Mouse (Mus musculus) MEL (cell line): ENCODE measurements around the gene Cited2. TPM values are rescaled to one million over a fixed set of nuclear protein-coding genes. Genes with fewer than 3 reads are reported as not detected.

Experiments
- DNase-seq: peaks from one replicate; pipeline ENCODE4 v3.0.0; 2011; ENCODE audit warnings: low read depth, low spot score
- H3K27ac ChIP-seq: 2 replicates; pipeline ENCODE4 v1.5.1; 2012; ENCODE audit warnings: low read depth, mild to moderate bottlenecking, control low read depth, low read length, moderate library complexity; ENCODE audit not compliant: control insufficient read depth
- H3K27me3 ChIP-seq, 2 experiments: fragments of 150-350 bp in 1 of 2; sonication (generic) in 1 of 2; 2 replicates each; pipeline ENCODE4 v1.6.1; 2012; ENCODE audit warnings: low read length in 2 of 2, mild to moderate bottlenecking in 2 of 2, improper control_type of control experiment in 1 of 2, moderate library complexity in 1 of 2; ENCODE audit not compliant: insufficient read depth in 2 of 2, control insufficient read depth in 1 of 2
- H3K36me3 ChIP-seq, 2 experiments: 2 replicates each; pipeline ENCODE4 v1.6.1; 2012 to 2014; ENCODE audit warnings: low read length in 2 of 2, improper control_type of control experiment in 1 of 2, inconsistent platforms in 1 of 2, mild to moderate bottlenecking in 1 of 2; ENCODE audit not compliant: insufficient read depth in 2 of 2, control insufficient read depth in 1 of 2
- H3K4me1 ChIP-seq, 2 experiments: fragments of 150-350 bp in 1 of 2; sonication (generic) in 1 of 2; 2 replicates each; pipeline ENCODE4 v1.6.1; 2012; ENCODE audit warnings: low read length in 2 of 2, improper control_type of control experiment in 1 of 2, mild to moderate bottlenecking in 1 of 2; ENCODE audit not compliant: insufficient read depth in 2 of 2, control insufficient read depth in 1 of 2
- H3K4me3 ChIP-seq, 2 experiments: fragments of 150-350 bp in 1 of 2; sonication (generic) in 1 of 2; 2 replicates each; pipeline ENCODE4 v1.5.1; 2012; ENCODE audit warnings: low read depth in 2 of 2, low read length in 2 of 2, mild to moderate bottlenecking in 2 of 2, moderate library complexity in 2 of 2, control low read depth in 1 of 2, improper control_type of control experiment in 1 of 2; ENCODE audit not compliant: control insufficient read depth in 1 of 2, insufficient read depth in 1 of 2
- H3K79me2 ChIP-seq: 2 replicates; pipeline ENCODE4 v1.6.1; 2012; ENCODE audit warnings: mild to moderate bottlenecking, low read length, moderate library complexity; ENCODE audit not compliant: control insufficient read depth, poor library complexity, insufficient read depth
- H3K9ac ChIP-seq: 2 replicates; pipeline ENCODE4 v1.6.1; 2012; ENCODE audit warnings: low read depth, mild to moderate bottlenecking, control low read depth, low read length, moderate library complexity; ENCODE audit not compliant: control insufficient read depth, poor library complexity, severe bottlenecking
- H3K9me3 ChIP-seq: fragments of 150-350 bp; sonication (generic); replicated peaks from 2 replicates; pipeline ENCODE4 v1.6.1; 2012; ENCODE audit warnings: mild to moderate bottlenecking, low read length, improper control_type of control experiment, moderate library complexity; ENCODE audit not compliant: insufficient read depth
- BHLHE40 ChIP-seq: IDR thresholded peaks from 2 replicates; pipeline ENCODE4 v1.6.1; 2012; ENCODE audit warnings: low read depth, mild to moderate bottlenecking, inconsistent platforms, low read length, improper control_type of control experiment, borderline replicate concordance
- CHD1 ChIP-seq: IDR thresholded peaks from 2 replicates; pipeline ENCODE4 v1.6.1; 2012; ENCODE audit warnings: low read depth, mild to moderate bottlenecking, inconsistent platforms, low read length, improper control_type of control experiment
- CHD2 ChIP-seq: IDR thresholded peaks from 2 replicates; pipeline ENCODE4 v1.6.1; 2011; ENCODE audit warnings: low read length, improper control_type of control experiment
- E2F4 ChIP-seq: IDR thresholded peaks from 2 replicates; pipeline ENCODE4 v1.6.1; 2011; ENCODE audit warnings: low read depth, low read length, improper control_type of control experiment, borderline replicate concordance
- ELF1 ChIP-seq: IDR thresholded peaks from 2 replicates; pipeline ENCODE4 v1.6.1; 2014; ENCODE audit warnings: low read depth, mild to moderate bottlenecking, inconsistent platforms, low read length, improper control_type of control experiment, moderate library complexity
- EP300 ChIP-seq, 2 experiments: IDR thresholded peaks; 2 replicates each; pipeline ENCODE4 v1.6.1; 2011; ENCODE audit warnings: improper control_type of control experiment in 2 of 2, low read length in 2 of 2, low read depth in 1 of 2, mild to moderate bottlenecking in 1 of 2
- ETS1 ChIP-seq: IDR thresholded peaks from 2 replicates; pipeline ENCODE4 v1.6.1; 2012; ENCODE audit warnings: low read depth, mild to moderate bottlenecking, inconsistent platforms, low read length, improper control_type of control experiment, moderate library complexity
- GATA1 ChIP-seq: IDR thresholded peaks from 2 replicates; pipeline ENCODE4 v1.6.1; 2011; ENCODE audit warnings: low read depth, low read length, improper control_type of control experiment
- HCFC1 ChIP-seq: IDR thresholded peaks from 2 replicates; pipeline ENCODE4 v1.6.1; 2012; ENCODE audit warnings: low read depth, mild to moderate bottlenecking, inconsistent platforms, low read length, improper control_type of control experiment, moderate library complexity
- JUND ChIP-seq: IDR thresholded peaks from 2 replicates; pipeline ENCODE4 v1.6.1; 2011; ENCODE audit warnings: low read depth, mild to moderate bottlenecking, improper control_type of control experiment, low read length
- MAFK ChIP-seq: IDR thresholded peaks from 2 replicates; pipeline ENCODE4 v1.6.1; 2011; ENCODE audit warnings: low read depth, mild to moderate bottlenecking, low read length, improper control_type of control experiment, borderline replicate concordance
- MAZ ChIP-seq: IDR thresholded peaks from 2 replicates; pipeline ENCODE4 v1.6.1; 2012; ENCODE audit warnings: low read depth, mild to moderate bottlenecking, inconsistent platforms, low read length, improper control_type of control experiment
- MEF2A ChIP-seq: IDR thresholded peaks from 2 replicates; pipeline ENCODE4 v1.6.1; 2014; ENCODE audit warnings: low read depth, mild to moderate bottlenecking, inconsistent platforms, low read length, improper control_type of control experiment; ENCODE audit not compliant: poor library complexity, insufficient replicate concordance, severe bottlenecking; ENCODE audit errors: extremely low read depth
- MXI1 ChIP-seq: IDR thresholded peaks from 2 replicates; pipeline ENCODE4 v1.6.1; 2011; ENCODE audit warnings: mild to moderate bottlenecking, low read depth, low read length, improper control_type of control experiment
- MYB ChIP-seq: IDR thresholded peaks from 2 replicates; pipeline ENCODE4 v1.6.1; 2011; ENCODE audit warnings: mild to moderate bottlenecking, low read depth, low read length, improper control_type of control experiment
- MYC ChIP-seq: IDR thresholded peaks from 2 replicates; pipeline ENCODE4 v1.6.1; 2011; ENCODE audit warnings: low read depth, mild to moderate bottlenecking, low read length, improper control_type of control experiment, moderate library complexity
- NRF1 ChIP-seq: IDR thresholded peaks from 2 replicates; pipeline ENCODE4 v1.6.1; 2014; ENCODE audit warnings: low read depth, mild to moderate bottlenecking, inconsistent platforms, low read length, improper control_type of control experiment, moderate library complexity; ENCODE audit not compliant: poor library complexity, insufficient read depth, severe bottlenecking
- POLR2AphosphoS2 ChIP-seq: IDR thresholded peaks from 2 replicates; pipeline ENCODE4 v1.6.1; 2011; ENCODE audit warnings: low read length, improper control_type of control experiment
- RAD21 ChIP-seq: IDR thresholded peaks from 2 replicates; pipeline ENCODE4 v1.6.1; 2011; ENCODE audit warnings: mild to moderate bottlenecking, low read depth, low read length, improper control_type of control experiment
- RCOR1 ChIP-seq: IDR thresholded peaks from 2 replicates; pipeline ENCODE4 v1.6.1; 2012; ENCODE audit warnings: low read depth, mild to moderate bottlenecking, inconsistent platforms, low read length, improper control_type of control experiment
- SMC3 ChIP-seq: IDR thresholded peaks from 2 replicates; pipeline ENCODE4 v1.6.1; 2011; ENCODE audit warnings: low read depth, low read length, improper control_type of control experiment
- TBP ChIP-seq: IDR thresholded peaks from 2 replicates; pipeline ENCODE4 v1.8.0; 2011; ENCODE audit warnings: low read depth, low read length, improper control_type of control experiment
- TCF12 ChIP-seq: IDR thresholded peaks from 2 replicates; pipeline ENCODE4 v1.6.1; 2014; ENCODE audit warnings: low read depth, mild to moderate bottlenecking, inconsistent platforms, low read length, improper control_type of control experiment, moderate library complexity
- UBTF ChIP-seq: IDR thresholded peaks from 2 replicates; pipeline ENCODE4 v1.6.1; 2012; ENCODE audit warnings: low read depth, mild to moderate bottlenecking, inconsistent platforms, low read length, improper control_type of control experiment, moderate library complexity, borderline replicate concordance; ENCODE audit not compliant: insufficient read depth
- USF2 ChIP-seq, 2 experiments: IDR thresholded peaks; 2 replicates each; pipeline ENCODE4 v1.6.1; 2011 to 2012; ENCODE audit warnings: improper control_type of control experiment in 2 of 2, low read length in 2 of 2, borderline replicate concordance in 1 of 2, inconsistent platforms in 1 of 2, low read depth in 1 of 2, mild to moderate bottlenecking in 1 of 2; ENCODE audit not compliant: insufficient read depth in 1 of 2
- ZC3H11A ChIP-seq: IDR thresholded peaks from 2 replicates; pipeline ENCODE4 v1.6.1; 2012; ENCODE audit warnings: low read depth, mild to moderate bottlenecking, inconsistent platforms, low read length, improper control_type of control experiment
- ZKSCAN1 ChIP-seq: IDR thresholded peaks from 2 replicates; pipeline ENCODE4 v1.6.1; 2012; ENCODE audit warnings: low read depth, mild to moderate bottlenecking, inconsistent platforms, low read length, improper control_type of control experiment, moderate library complexity
- ZNF384 ChIP-seq: IDR thresholded peaks from 2 replicates; pipeline ENCODE4 v1.6.1; 2012; ENCODE audit warnings: low read depth, mild to moderate bottlenecking, inconsistent platforms, low read length, improper control_type of control experiment
- polyA plus RNA-seq, 2 experiments: library from polyadenylated mRNA; stranded (reverse) in 1 of 2; unstranded in 1 of 2; fragments of >175 nt in 1 of 2; fragments of >200 nt in 1 of 2; gene quantifications; 2 replicates each; pipeline versions ENCODE4 v1.2.1 to v1.2.4; 2012; ENCODE audit warnings: low replicate concordance in 2 of 2, low read depth in 1 of 2; ENCODE audit not compliant: insufficient read length in 2 of 2, insufficient read depth in 1 of 2, missing spikeins in 1 of 2
- total RNA-seq: library from RNA; depleted of rRNA; stranded (reverse); fragments of 300-350 nt; gene quantifications from 2 replicates; pipeline ENCODE4 v1.2.3, GENCODE M21; 2012

Cited2 gene
- total and polyA plus RNA-seq, 3 experiments, result 2.3 to 13.1 TPM; not detected in 1

DNA sequence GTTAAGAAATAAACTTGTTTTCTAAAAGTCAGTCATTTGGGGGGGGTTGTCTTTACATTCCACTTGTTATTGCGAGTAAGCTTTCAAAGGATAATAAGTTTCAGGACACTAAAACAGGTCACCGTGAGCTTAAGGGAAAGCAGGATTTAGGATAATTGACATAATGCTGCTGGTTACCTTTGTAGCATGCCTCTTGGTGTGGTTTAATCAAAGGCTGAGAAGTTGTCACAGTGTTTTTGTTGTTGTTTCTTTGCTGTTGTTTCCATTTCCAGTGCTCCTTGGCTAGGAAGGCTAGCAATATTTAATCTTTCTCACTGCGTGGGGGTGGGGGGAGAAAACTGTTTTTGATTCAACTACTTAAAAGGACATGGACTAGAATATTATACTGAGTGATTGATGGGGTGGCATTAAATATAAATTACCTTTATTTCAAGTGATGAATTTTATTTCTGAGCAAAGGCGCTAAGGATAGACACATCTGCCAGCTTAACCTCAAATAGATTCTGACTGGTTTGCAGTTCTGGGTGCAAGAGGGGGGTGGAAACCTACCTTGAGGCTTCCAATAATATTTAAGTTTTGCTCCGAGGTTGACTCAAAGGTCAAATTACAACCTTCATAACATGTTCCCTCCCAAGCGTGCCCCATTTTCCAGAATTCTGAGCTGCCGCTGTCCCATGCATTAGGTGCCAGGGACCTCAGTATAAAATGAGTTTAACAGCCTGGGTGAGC is 2.8 kb downstream of the Cited2 start:
- Histone ChIP-seq H3K79me2 (peaks cover 6% of the 10 kb centered on the region), H3K36me3 (peaks cover 0 to 5% of the 10 kb centered on the region in 2 experiments; a peak in 2 of 4 replicates), H3K9me3 (no peaks in the 10 kb centered on the region), H3K27ac (no peak overlapping the region), H3K4me1 (peaks cover 0 to 5% of the 10 kb centered on the region in 2 experiments; a peak in 2 of 4 replicates), H3K9ac (no peak overlapping the region), H3K4me3 (no peak overlapping the region), H3K27me3 (no peaks in the 10 kb centered on the region)
- TF ChIP-seq UBTF, result no peak
- no peak for TF ChIP-seq TCF12
- TF ChIP-seq HCFC1, result no peak
- no peak for TF ChIP-seq ELF1
- no peak for TF ChIP-seq ETS1
- TF ChIP-seq MAFK, result no peak
- TF ChIP-seq MXI1, result no peak
- no peak for TF ChIP-seq RCOR1
- no peak for TF ChIP-seq TBP
- no peak for TF ChIP-seq GATA1
- no peak for TF ChIP-seq MYC
- TF ChIP-seq MAZ, result no peak
- TF ChIP-seq MYB, result no peak
- TF ChIP-seq SMC3, result no peak
- TF ChIP-seq USF2 (IDR thresholded peaks at IDR 0.05; ENCODE audit: borderline replicate concordance in 1 of 2, insufficient read depth in 1 of 2, low read depth in 1 of 2, low read length in 2 of 2), result no peak
- no peak for DNase-seq

DNA sequence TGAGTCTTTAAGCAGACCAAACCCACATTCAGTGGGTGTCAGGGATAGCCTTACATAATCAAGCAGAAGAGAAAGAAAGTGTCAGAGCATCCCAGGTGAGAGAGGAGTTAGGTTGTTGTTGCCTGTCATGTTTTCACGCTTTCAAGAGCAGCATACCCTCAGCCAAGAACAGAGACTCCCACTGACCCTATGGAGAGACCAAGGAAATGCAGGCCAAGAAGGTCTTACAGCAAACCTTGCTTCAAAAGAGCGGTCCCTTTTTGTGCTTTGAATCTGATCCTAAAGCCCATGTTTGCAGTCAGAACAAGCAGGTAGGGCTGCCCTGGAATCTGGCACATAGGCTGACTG is 3.3 kb downstream of the Cited2 start:
- peak; percentile 11 for DNase-seq
- Histone ChIP-seq H3K4me3 (no peak overlapping the region), H3K79me2 (peaks cover 6% of the 10 kb centered on the region), H3K9ac (no peak overlapping the region), H3K9me3 (no peaks in the 10 kb centered on the region), H3K27me3 (no peaks in the 10 kb centered on the region), H3K27ac (no peak overlapping the region), H3K36me3 (peaks cover 0 to 4% of the 10 kb centered on the region in 2 experiments; a peak in 1 of 4 replicates), H3K4me1 (peaks cover 0 to 4% of the 10 kb centered on the region in 2 experiments; a peak in 1 of 4 replicates)
- no peak for TF ChIP-seq RAD21
- TF ChIP-seq POLR2AphosphoS2, result no peak
- no peak for TF ChIP-seq ZKSCAN1
- no peak for TF ChIP-seq NRF1
- no peak for TF ChIP-seq CHD1
- no peak for TF ChIP-seq MEF2A
- no peak for TF ChIP-seq CHD2
- TF ChIP-seq ELF1, result no peak
- TF ChIP-seq ETS1, result no peak
- TF ChIP-seq MYB, result no peak
- TF ChIP-seq JUND, result no peak
- TF ChIP-seq ZC3H11A, result no peak
- TF ChIP-seq EP300 (IDR thresholded peaks at IDR 0.05; ENCODE audit: low read depth in 1 of 2, low read length in 2 of 2), result no peak
- TF ChIP-seq ZNF384, result no peak
- TF ChIP-seq E2F4, result no peak
- no peak for TF ChIP-seq BHLHE40
- no peak for TF ChIP-seq HCFC1
